Mouse (Mus musculus): ENCODE measurements around the gene Fam178b.

DNA sequence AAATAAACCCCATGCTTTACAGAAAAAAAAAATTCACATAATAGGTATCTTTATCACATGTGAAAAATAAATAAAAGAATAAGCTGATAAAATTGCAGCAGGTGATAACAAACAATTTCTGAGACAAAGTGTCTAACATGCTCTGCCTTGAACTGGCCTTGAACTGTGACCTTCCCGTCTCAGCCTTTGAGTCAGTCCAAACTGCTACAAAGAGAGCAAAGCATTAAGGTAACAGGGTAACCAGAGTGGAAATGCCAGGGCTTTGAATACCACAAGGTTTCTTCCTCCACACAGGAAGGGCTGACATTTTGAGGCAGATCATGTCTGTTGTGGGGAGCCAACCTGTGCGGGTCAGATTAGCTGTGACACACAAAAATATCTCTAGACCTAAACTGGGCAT is 137.6 kb downstream of the Fam178b start:
- TF ChIP-seq POLR2A (IDR thresholded peaks at IDR 0.05; ENCODE audit: control insufficient read depth, low read depth, low read length) (no peak), CTCF (IDR thresholded peaks at IDR 0.05; ENCODE audit: control insufficient read depth, insufficient read depth, insufficient replicate concordance, low read depth, low read length) (no peak)
